Mouse (Mus musculus) thymus, adult 2 months (tissue): ENCODE measurements around the gene March4. TPM values are rescaled to one million over a fixed set of nuclear protein-coding genes. Genes with fewer than 3 reads are reported as not detected.

Source experiments
- DNase-seq: peaks from one replicate; pipeline ENCODE4 v3.0.0; 2021
- H3K27ac ChIP-seq: fragments of 200-500 bp; 2 replicates; pipeline ENCODE4 v1.5.1; 2012; ENCODE audit warnings: low read length, control low read depth; ENCODE audit not compliant: control insufficient read depth, insufficient read depth
- H3K27me3 ChIP-seq: fragments of 200-500 bp; 2 replicates; pipeline ENCODE4 v1.6.1; 2012; ENCODE audit warnings: mild to moderate bottlenecking, low read length, moderate library complexity, mixed read lengths; ENCODE audit not compliant: control insufficient read depth, insufficient read depth
- H3K36me3 ChIP-seq: fragments of 200-500 bp; 2 replicates; pipeline ENCODE4 v1.6.1; 2012; ENCODE audit warnings: mild to moderate bottlenecking, low read length, moderate library complexity; ENCODE audit not compliant: control insufficient read depth, insufficient read depth
- H3K4me1 ChIP-seq: fragments of 200-500 bp; replicated peaks from 2 replicates; pipeline ENCODE4 v1.6.1; 2012; ENCODE audit warnings: low read length; ENCODE audit not compliant: control insufficient read depth, insufficient read depth
- H3K4me3 ChIP-seq: fragments of 200-500 bp; 2 replicates; pipeline ENCODE4 v1.5.1; 2012; ENCODE audit warnings: mild to moderate bottlenecking, low read length, control low read depth, moderate library complexity; ENCODE audit not compliant: control insufficient read depth, insufficient read depth
- CTCF ChIP-seq: fragments of 200-500 bp; IDR thresholded peaks from 2 replicates; pipeline ENCODE4 v1.5.1; 2012; ENCODE audit warnings: mild to moderate bottlenecking, control low read depth, low read length, moderate library complexity, borderline replicate concordance; ENCODE audit not compliant: control insufficient read depth, poor library complexity, insufficient read depth; ENCODE audit errors: extremely low read depth
- POLR2A ChIP-seq: fragments of 200-500 bp; IDR thresholded peaks from 2 replicates; pipeline ENCODE4 v1.6.1; 2012; ENCODE audit warnings: mild to moderate bottlenecking, low read length, control low read depth, moderate library complexity; ENCODE audit not compliant: control insufficient read depth, poor library complexity, insufficient read depth; ENCODE audit errors: extremely low read depth
- WGBS: fragments of 180-500 bp; shearing (Covaris S2); methylation state at CpG from one replicate; pipeline ENCODE4 v1.1.7; 2018; 5-methylcytosine and 5-hydroxymethylcytosine counted together
- polyA plus RNA-seq: library from polyadenylated mRNA; depleted of rRNA; stranded (reverse); fragments of >200 nt; gene quantifications from 2 replicates; pipeline ENCODE4 v1.2.3, GENCODE M21; 2012

March4 gene
- polyA plus RNA-seq, 1 experiment = not detected

DNA sequence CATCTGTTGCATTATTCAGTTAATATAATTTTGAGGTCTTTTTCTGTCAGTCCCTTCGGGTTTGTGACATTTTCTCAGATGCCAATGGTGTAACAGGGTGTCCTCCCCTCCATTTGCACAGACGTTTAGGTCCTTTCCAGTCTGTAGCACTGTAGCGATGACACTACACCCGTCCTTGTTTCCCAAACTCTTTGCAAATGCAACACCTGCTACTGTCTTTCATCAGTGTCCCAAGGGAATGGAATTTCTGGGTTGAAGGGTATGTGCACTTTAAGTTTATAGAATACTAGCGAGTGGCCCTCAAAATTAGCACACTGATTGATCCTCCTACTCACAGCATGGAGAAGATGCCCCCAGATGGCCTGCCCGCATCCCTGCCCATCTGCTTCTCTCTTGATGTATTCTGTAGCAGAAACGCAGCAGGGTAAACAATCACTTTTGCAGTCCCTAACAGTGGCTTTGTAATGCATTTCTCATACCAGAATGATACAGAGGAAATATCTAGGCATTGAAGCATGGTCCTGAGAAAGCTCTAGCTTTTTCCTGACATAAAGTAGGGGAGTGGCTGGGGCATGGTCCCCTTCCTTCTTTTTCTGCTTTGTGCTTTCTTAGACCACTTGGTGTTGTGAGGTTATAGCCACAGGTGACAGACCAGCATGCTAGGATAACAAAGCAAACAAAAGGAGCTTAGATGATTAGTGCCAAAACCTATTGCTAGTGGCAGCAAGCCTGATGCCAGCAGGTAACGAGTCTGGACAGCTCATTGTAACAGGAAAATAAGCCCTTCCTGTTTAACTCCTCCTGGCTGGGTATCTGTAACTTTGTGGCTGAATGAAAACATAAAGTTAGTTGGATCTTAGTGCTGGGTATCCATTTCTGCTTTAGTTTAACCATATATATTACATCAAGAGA lies 117.7 kb downstream of the March4 start:
- H3K36me3 ChIP-seq = no peaks in the 10 kb centered on the region
- H3K27me3 ChIP-seq = no peaks in the 10 kb centered on the region
- H3K27ac ChIP-seq = no peak overlapping the region
- H3K4me3 ChIP-seq = no peak overlapping the region
- 86% methylated on average over 8 of the region's 8 CpGs for WGBS
- TF ChIP-seq CTCF (no peak), POLR2A (no peak)
- no peaks in the 10 kb centered on the region for H3K4me1 ChIP-seq
- no peak for DNase-seq

DNA sequence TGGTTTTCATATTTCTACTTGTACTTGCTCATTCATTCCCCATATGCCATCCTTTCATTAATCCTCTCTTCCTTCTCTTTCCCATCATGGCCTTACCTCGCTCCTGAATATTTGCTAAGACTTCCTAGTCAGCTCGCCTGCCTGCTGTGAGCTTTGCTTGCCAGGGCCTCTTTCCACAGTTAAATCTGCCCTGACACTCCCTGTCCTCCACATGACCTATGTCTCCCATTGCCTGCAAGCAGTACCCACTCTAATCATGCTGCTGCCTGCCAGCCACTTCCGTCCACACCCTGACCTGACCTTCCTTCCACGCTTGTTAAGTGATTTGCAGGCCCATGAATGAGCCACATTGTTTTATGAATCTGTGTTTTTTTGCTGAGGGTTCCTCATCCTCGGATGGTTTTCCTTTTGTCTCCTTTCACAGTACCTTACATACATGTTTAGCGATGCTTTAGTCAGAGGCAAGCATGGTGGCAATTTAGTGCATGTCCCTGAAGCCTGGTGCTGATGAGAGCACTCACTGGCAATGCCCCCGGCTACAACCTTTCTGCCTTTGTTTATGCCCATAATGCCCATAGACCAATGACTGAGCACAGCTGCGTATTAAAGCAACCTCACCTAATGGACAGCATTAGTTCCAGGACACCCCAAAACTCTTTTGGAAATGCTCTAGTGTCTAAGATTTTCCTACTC lies 122.0 kb downstream of the March4 start:
- no peak overlapping the region for H3K4me3 ChIP-seq
- no peak for DNase-seq
- H3K27me3 ChIP-seq = no peaks in the 10 kb centered on the region
- H3K4me1 ChIP-seq = no peaks in the 10 kb centered on the region
- TF ChIP-seq CTCF = no peak
- no peak for TF ChIP-seq POLR2A
- H3K36me3 ChIP-seq = no peaks in the 10 kb centered on the region
- WGBS = 91% methylated on average over 8 of the region's 8 CpGs
- H3K27ac ChIP-seq = no peak overlapping the region

DNA sequence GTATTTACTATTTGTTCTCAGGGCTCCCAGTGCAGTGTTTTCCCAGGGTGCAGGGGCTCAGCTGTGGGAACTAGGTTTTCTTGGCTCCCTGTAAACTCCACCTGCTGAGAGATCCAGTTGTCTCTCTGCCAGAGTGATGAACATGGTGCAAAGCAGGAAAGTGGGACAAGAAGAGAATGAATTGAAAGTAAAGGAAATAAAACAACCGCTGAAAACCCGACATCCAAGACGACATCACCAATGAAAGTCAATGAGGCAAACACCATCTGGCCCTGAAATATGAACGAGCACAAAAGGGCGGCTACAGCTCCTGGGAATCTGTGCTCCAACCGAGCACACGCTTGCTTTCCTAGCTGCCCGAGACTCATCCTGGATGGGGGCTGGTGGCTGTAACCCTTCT lies 122.6 kb downstream of the March4 start:
- no peaks in the 10 kb centered on the region for H3K27me3 ChIP-seq
- no peak overlapping the region for H3K4me3 ChIP-seq
- 94% methylated on average over 8 of the region's 8 CpGs for WGBS
- no peaks in the 10 kb centered on the region for H3K36me3 ChIP-seq
- no peaks in the 10 kb centered on the region for H3K4me1 ChIP-seq
- TF ChIP-seq CTCF (no peak), POLR2A (no peak)
- DNase-seq = no peak
- no peak overlapping the region for H3K27ac ChIP-seq

DNA sequence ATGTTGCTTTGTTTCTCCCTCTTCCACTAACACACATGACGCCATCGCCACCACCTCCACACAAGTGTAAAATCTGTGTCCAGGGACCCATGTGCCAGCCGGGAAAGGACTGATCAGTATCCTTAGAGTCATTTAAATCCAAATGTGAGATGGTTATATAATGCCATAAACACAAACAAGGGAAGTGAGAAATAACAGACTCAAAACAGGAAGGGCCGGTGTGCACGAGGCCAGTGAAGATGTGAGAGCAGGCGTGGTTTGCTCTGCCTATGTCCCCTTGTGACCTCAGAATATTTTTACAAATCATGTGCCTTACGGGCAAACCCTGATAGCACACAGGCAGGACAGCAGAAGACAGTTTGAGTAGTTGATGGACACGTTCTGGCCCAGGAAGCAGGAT lies 123.5 kb downstream of the March4 start:
- no peak overlapping the region for H3K4me3 ChIP-seq
- H3K27me3 ChIP-seq = no peaks in the 10 kb centered on the region
- no peaks in the 10 kb centered on the region for H3K36me3 ChIP-seq
- WGBS = 88% methylated on average over 8 of the region's 8 CpGs
- DNase-seq = no peak
- no peak for TF ChIP-seq POLR2A
- TF ChIP-seq CTCF = no peak
- no peaks in the 10 kb centered on the region for H3K4me1 ChIP-seq
- no peak overlapping the region for H3K27ac ChIP-seq

DNA sequence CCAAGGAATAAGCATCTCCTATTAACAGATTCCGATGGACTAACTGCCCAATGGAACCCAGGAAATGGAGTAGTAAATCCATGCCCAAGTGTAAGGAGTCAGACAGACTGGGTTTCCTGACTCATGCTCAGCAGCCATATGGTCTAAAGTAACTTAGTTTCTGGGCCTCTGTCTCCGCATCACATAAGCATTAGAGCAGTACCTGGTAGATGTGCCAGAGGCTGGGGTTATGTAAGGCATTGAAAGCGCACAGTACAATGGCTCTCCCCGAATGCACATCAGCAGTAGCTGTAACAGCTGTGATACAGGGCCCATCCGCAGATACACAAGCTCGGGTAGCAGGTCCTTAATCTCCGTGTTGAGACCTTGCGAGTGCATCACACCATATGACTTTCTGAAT lies 125.6 kb downstream of the March4 start:
- no peaks in the 10 kb centered on the region for H3K36me3 ChIP-seq
- TF ChIP-seq CTCF (no peak), POLR2A (no peak)
- 91% methylated on average over 8 of the region's 8 CpGs for WGBS

DNA sequence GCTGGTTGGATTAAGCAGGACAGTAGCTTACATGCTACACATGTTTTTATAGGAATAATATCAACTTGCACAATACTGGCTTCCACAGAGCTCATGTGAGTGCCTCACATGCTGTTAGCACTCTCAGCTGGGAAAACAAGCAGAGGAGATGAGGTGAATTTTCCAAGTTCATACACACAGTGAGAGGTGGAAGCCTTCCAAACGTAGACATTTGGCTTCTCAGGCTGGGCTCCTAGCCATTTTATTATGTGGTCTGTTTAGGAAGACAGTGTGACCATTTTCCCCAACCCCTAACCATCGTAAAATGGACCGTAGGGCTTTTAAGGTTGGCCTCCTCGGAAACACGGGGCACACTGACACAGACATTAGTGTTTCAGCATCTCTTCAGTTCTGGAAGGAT lies 126.8 kb downstream of the March4 start:
- H3K27ac ChIP-seq = no peak overlapping the region
- no peaks in the 10 kb centered on the region for H3K36me3 ChIP-seq
- TF ChIP-seq CTCF (no peak), POLR2A (no peak)
- H3K4me3 ChIP-seq = no peak overlapping the region
- no peaks in the 10 kb centered on the region for H3K4me1 ChIP-seq
- 82% methylated on average over 5 of the region's 5 CpGs for WGBS
- no peak for DNase-seq
- H3K27me3 ChIP-seq = no peaks in the 10 kb centered on the region

More for the DNA sequence above, 125.6 kb downstream of the March4 start:
- no peak for DNase-seq
- no peak overlapping the region for H3K27ac ChIP-seq
- H3K4me3 ChIP-seq = no peak overlapping the region
- no peaks in the 10 kb centered on the region for H3K4me1 ChIP-seq
- no peaks in the 10 kb centered on the region for H3K27me3 ChIP-seq
